ENCODE assay signal across 8 mouse cellular contexts in the genomic region with DNA sequence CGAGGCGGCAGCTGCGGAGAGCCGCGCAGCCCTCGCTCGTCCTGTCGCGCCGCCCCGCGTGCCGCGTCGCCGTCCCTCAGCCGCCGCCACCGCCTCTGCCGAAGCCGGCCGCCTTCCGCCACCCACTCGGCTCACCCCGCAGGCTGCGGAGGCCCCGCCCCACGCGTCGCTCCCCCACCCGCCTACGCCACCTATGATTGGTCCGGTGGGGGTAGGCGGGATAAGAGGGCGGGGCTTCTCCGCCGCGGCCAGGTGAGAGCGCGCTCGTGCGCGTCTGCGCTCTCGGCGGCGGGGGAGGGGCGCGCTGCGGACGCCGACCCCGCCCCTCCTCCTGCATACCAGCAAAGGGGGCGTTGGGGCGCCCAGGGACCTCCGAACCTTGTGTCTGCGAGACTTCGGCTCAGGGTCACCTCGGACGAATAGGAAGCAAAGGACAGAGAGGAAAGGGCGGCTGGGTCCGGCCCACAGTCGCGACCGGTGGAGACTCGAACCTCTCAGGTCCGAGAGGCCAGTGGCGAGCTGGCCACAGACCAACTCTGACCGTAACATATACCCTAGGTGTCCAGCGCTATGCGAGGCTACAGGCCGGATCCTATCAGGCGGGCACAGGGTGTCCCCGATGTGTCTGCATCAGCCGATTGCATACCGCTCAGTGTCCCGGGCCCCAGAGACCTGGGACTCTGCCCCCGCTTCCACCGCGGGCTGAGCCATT. TPM values are rescaled to one million over a fixed set of nuclear protein-coding genes. Genes with fewer than 3 reads are reported as not detected.
A peak's percentile ranks its signal among the peaks of the same experiment; 100 is the strongest.
DNase-seq lines count a peak whose midpoint lies in the region; ATAC-seq and TF ChIP-seq lines count a peak whose summit lies in the region.

Gene Ppp1r13b, minus strand, starts transcription at position 141 of the 712 bp plus-strand sequence.

- no peaks in the 10 kb centered on the region for H3K36me3 ChIP-seq in C2C12 (ENCODE audit: control insufficient read depth, insufficient read depth)
- no peaks in the 10 kb centered on the region for H3K36me3 ChIP-seq in heart, embryonic 11.5 days (ENCODE audit: control insufficient read depth, insufficient read depth, low read length)
- H3K36me3 ChIP-seq in kidney, embryonic 15.5 days = no peaks in the 10 kb centered on the region
- H3K36me3 ChIP-seq in limb, embryonic 15.5 days = no peaks in the 10 kb centered on the region
- no peaks in the 10 kb centered on the region for H3K36me3 ChIP-seq in midbrain, postnatal 0 days (ENCODE audit: insufficient read depth, low read length)

- peaks cover 3% of the 10 kb centered on the region for H3K79me3 ChIP-seq in C2C12 (ENCODE audit: low read depth)

- H3K9me3 ChIP-seq in heart, embryonic 11.5 days (replicated peaks; ENCODE audit: control insufficient read depth, low read length) = no peaks in the 10 kb centered on the region
- H3K9me3 ChIP-seq in kidney, embryonic 15.5 days (replicated peaks) = no peaks in the 10 kb centered on the region
- no peaks in the 10 kb centered on the region for H3K9me3 ChIP-seq in limb, embryonic 15.5 days
- no peaks in the 10 kb centered on the region for H3K9me3 ChIP-seq in midbrain, postnatal 0 days (ENCODE audit: low read length)

- WGBS in heart, embryonic 11.5 days (ENCODE audit: insufficient replicate concordance) = under 1% methylated on average over 65 of the region's 80 CpGs
- WGBS in kidney, embryonic 15.5 days = under 1% methylated on average over 80 of the region's 80 CpGs
- under 1% methylated on average over 68 of the region's 80 CpGs for WGBS in limb, embryonic 15.5 days
- WGBS in midbrain, postnatal 0 days = under 1% methylated on average over 67 of the region's 80 CpGs

- H3K27ac ChIP-seq in heart, embryonic 11.5 days (ENCODE audit: low read depth, low read length) = peak within 1 kb of the TSS; percentile 92
- H3K27ac ChIP-seq in kidney, embryonic 15.5 days = peak within 1 kb of the TSS; percentile 89
- H3K27ac ChIP-seq in limb, embryonic 15.5 days = peak within 1 kb of the TSS; percentile 90
- peak within 1 kb of the TSS; percentile 96 for H3K27ac ChIP-seq in midbrain, postnatal 0 days (ENCODE audit: low read depth, low read length)

- peak; percentile 93 for ATAC-seq in erythroblast, adult 5-6 weeks (replicated peaks; ENCODE audit: low FRiP score, poor library complexity, severe bottlenecking)
- ATAC-seq in heart, embryonic 11.5 days (replicated peaks; ENCODE audit: insufficient number of reproducible peaks, low FRiP score, low TSS enrichment) = peak; percentile 97
- peak; percentile 97 for ATAC-seq in kidney, embryonic 15.5 days (replicated peaks; ENCODE audit: low FRiP score)
- ATAC-seq in limb, embryonic 15.5 days (ENCODE audit: insufficient number of reproducible peaks, low FRiP score, low TSS enrichment, low read depth) = peak; percentile 96
- peak; percentile 96 for ATAC-seq in midbrain, postnatal 0 days (ENCODE audit: low FRiP score)

- peak within 1 kb of the TSS; percentile 85 for H3K4me2 ChIP-seq in heart, embryonic 11.5 days
- H3K4me2 ChIP-seq in kidney, embryonic 15.5 days = peak within 1 kb of the TSS; percentile 94
- peak within 1 kb of the TSS; percentile 81 for H3K4me2 ChIP-seq in limb, embryonic 15.5 days
- H3K4me2 ChIP-seq in midbrain, postnatal 0 days (ENCODE audit: low read depth, low read length, poor library complexity, severe bottlenecking) = peak within 1 kb of the TSS; percentile 81

- peak; percentile 97 for DNase-seq in brain, embryonic 14.5 days (ENCODE audit: low read depth)
- peak; percentile 95 for DNase-seq in midbrain, postnatal 0 days (ENCODE audit: low spot score)
- peak; percentile 88 to 96 for DNase-seq in spleen, postnatal 10 days (ENCODE audit: low spot score in 2 of 2)

- peak; percentile 88 for TF ChIP-seq POLR2A in brain, embryonic 14.5 days (IDR thresholded peaks at IDR 0.05; ENCODE audit: borderline replicate concordance, extremely low read depth, insufficient read depth, insufficient read length, poor library complexity, severe bottlenecking)

- H3ac ChIP-seq in C2C12 (ENCODE audit: control insufficient read depth, insufficient read length, low read depth) = peak within 1 kb of the TSS; percentile 53

- H3K79me2 ChIP-seq in C2C12 (ENCODE audit: control insufficient read depth, insufficient read depth) = peaks cover 8% of the 10 kb centered on the region

- H3K4me3 ChIP-seq in C2C12 (ENCODE audit: insufficient read depth, poor library complexity, severe bottlenecking) = peak within 1 kb of the TSS; percentile 55
- H3K4me3 ChIP-seq in heart, embryonic 11.5 days (ENCODE audit: low read depth, low read length) = peak within 1 kb of the TSS; percentile 82
- H3K4me3 ChIP-seq in kidney, embryonic 15.5 days (replicated peaks) = peak within 1 kb of the TSS; percentile 88
- peak within 1 kb of the TSS; percentile 89 for H3K4me3 ChIP-seq in limb, embryonic 15.5 days
- peak within 1 kb of the TSS; percentile 82 for H3K4me3 ChIP-seq in midbrain, postnatal 0 days (ENCODE audit: low read depth, low read length)

- peak within 1 kb of the TSS; percentile 87 for H3K9ac ChIP-seq in heart, embryonic 11.5 days (ENCODE audit: low read depth, low read length)
- H3K9ac ChIP-seq in kidney, embryonic 15.5 days = peak within 1 kb of the TSS; percentile 83
- H3K9ac ChIP-seq in limb, embryonic 15.5 days = peak within 1 kb of the TSS; percentile 62
- peak within 1 kb of the TSS; percentile 90 for H3K9ac ChIP-seq in midbrain, postnatal 0 days (replicated peaks; ENCODE audit: low read length, poor library complexity, severe bottlenecking)

- peaks cover 8% of the 10 kb centered on the region; the same call in 1 of the 2 replicates for H3K4me1 ChIP-seq in heart, embryonic 11.5 days (ENCODE audit: control insufficient read depth, insufficient read depth, low read length)
- peaks cover 24% of the 10 kb centered on the region for H3K4me1 ChIP-seq in kidney, embryonic 15.5 days
- H3K4me1 ChIP-seq in limb, embryonic 15.5 days = peaks cover 18% of the 10 kb centered on the region
- 0 out of 2 replicates have a peak, but pooled peaks cover 3% of the 10 kb centered on the region for H3K4me1 ChIP-seq in midbrain, postnatal 0 days (ENCODE audit: insufficient read depth, low read length)

- TF ChIP-seq CTCF in C2C12 (IDR thresholded peaks at IDR 0.05; ENCODE audit: control insufficient read depth, insufficient read depth, insufficient read length) = no peak
- TF ChIP-seq CTCF in brain, embryonic 14.5 days (IDR thresholded peaks at IDR 0.05; ENCODE audit: borderline replicate concordance, extremely low read depth, insufficient read depth, insufficient read length) = no peak
- no peak for TF ChIP-seq CTCF in midbrain, postnatal 0 days (IDR thresholded peaks at IDR 0.05)

- H3K27me3 ChIP-seq in C2C12 (ENCODE audit: control insufficient read depth, insufficient read depth, insufficient read length) = no peaks in the 10 kb centered on the region
- no peaks in the 10 kb centered on the region; the same call in 1 of the 2 replicates for H3K27me3 ChIP-seq in heart, embryonic 11.5 days (ENCODE audit: control insufficient read depth, insufficient read depth, low read length)
- 0 out of 2 replicates have a peak, but pooled peaks cover 3% of the 10 kb centered on the region for H3K27me3 ChIP-seq in kidney, embryonic 15.5 days
- no peaks in the 10 kb centered on the region for H3K27me3 ChIP-seq in limb, embryonic 15.5 days
- no peaks in the 10 kb centered on the region for H3K27me3 ChIP-seq in midbrain, postnatal 0 days (ENCODE audit: insufficient read depth, low read length)

TF ChIP-seq in C2C12, 6 proteins besides CTCF, POLR2A, EP300 and RAD21:
- TF ChIP-seq MAX (IDR thresholded peaks at IDR 0.05) (no peak), CEBPB (IDR thresholded peaks at IDR 0.05; ENCODE audit: low read depth) (no peak), FOSL1 (IDR thresholded peaks at IDR 0.05; ENCODE audit: insufficient read depth, low read length, poor library complexity, severe bottlenecking) (no peak), MYOG (IDR thresholded peaks at IDR 0.05; ENCODE audit: control insufficient read depth, extremely low read depth, insufficient read length) (no peak), USF1 (IDR thresholded peaks at IDR 0.05; ENCODE audit: low read depth) (no peak), MYOD1 (IDR thresholded peaks at IDR 0.05; ENCODE audit: control insufficient read depth, insufficient read length, low read depth) (no peak)

RNA-seq across cellular contexts. Expression of gene Ppp1r13b, which starts in this region (rescaled TPM):
- polyA plus RNA-seq in C2C12 (2012; fragmentation: generic; extraction: Trizol) = 4.8 TPM
- polyA plus RNA-seq in brain, embryonic 14.5 days (2012; rRNA removed) = 19.4 and 35.7 TPM in 2 replicates
- total RNA-seq in erythroblast, adult 5-6 weeks (2015; ENCODE audit: low replicate concordance) = 8.3 and 8.6 TPM in 2 replicates
- 13.4 and 20.5 TPM in 2 replicates for total RNA-seq in erythroblast, adult 5-6 weeks (2017; ENCODE audit: low replicate concordance)
- polyA plus RNA-seq in heart, embryonic 11.5 days (2014; fragmentation: Nextera tagmentation; extraction: Ambion mirVana) = 15.8 and 16.5 TPM in 2 replicates
- polyA plus RNA-seq in kidney, embryonic 15.5 days (2015; fragmentation: Nextera tagmentation; extraction: Ambion mirVana) = 14.5 and 18.5 TPM in 2 replicates
- polyA plus RNA-seq in limb, embryonic 15.5 days (2015; fragmentation: Nextera tagmentation; extraction: Ambion mirVana) = 11.8 and 14.9 TPM in 2 replicates
- 58.5 and 79.3 TPM in 2 replicates for total RNA-seq in midbrain, postnatal 0 days (2014; rRNA removed)
- polyA plus RNA-seq in midbrain, postnatal 0 days (2015; fragmentation: Nextera tagmentation; extraction: Ambion mirVana) = 38.5 and 47.0 TPM in 2 replicates

Comparison
In these comparisons a context has a peak if more than half of its experiments do, and no peak if none do; other contexts are left out.
1. Peak in every context shown above with its lines: DNase-seq, ATAC-seq, H3K4me3 ChIP-seq and H3K27ac ChIP-seq.